Mouse (Mus musculus) intestine, embryonic 15.5 days (tissue): ENCODE results near the gene Grid2. TPM values are rescaled to one million over a fixed set of nuclear protein-coding genes. Genes with fewer than 3 reads are reported as not detected.

ENCODE experiments used
- ATAC-seq: fragments of 200-750 bp; cut with Nextera tagmentation; 2 replicates; pipeline ENCODE4 v1.8.0; 2017; ENCODE audit warnings: moderate TSS enrichment, moderate library complexity
- H3K27ac ChIP-seq: fragments of 300-500 bp; sonication (generic); 2 replicates; pipeline ENCODE4 v1.5.1; 2015; ENCODE audit warnings: mild to moderate bottlenecking, inconsistent platforms
- H3K27me3 ChIP-seq: fragments of 300-500 bp; sonication (generic); replicated peaks from 2 replicates; pipeline ENCODE4 v1.6.1; 2015; ENCODE audit warnings: inconsistent platforms
- H3K36me3 ChIP-seq: fragments of 300-500 bp; sonication (generic); 2 replicates; pipeline ENCODE4 v1.6.1; 2015; ENCODE audit warnings: inconsistent platforms
- H3K4me1 ChIP-seq: fragments of 300-500 bp; sonication (generic); replicated peaks from 2 replicates; pipeline ENCODE4 v1.6.1; 2015; ENCODE audit warnings: inconsistent platforms
- H3K4me2 ChIP-seq: fragments of 300-500 bp; sonication (generic); replicated peaks from 2 replicates; pipeline ENCODE4 v1.6.1; 2015; ENCODE audit warnings: mild to moderate bottlenecking, inconsistent platforms
- H3K4me3 ChIP-seq: fragments of 300-500 bp; sonication (generic); replicated peaks from 2 replicates; pipeline ENCODE4 v1.5.1; 2015; ENCODE audit warnings: inconsistent platforms
- H3K9ac ChIP-seq: fragments of 300-500 bp; sonication (generic); 2 replicates; pipeline ENCODE4 v1.6.1; 2015; ENCODE audit warnings: inconsistent platforms
- H3K9me3 ChIP-seq: fragments of 300-500 bp; sonication (generic); 2 replicates; pipeline ENCODE4 v1.6.1; 2016; ENCODE audit warnings: inconsistent platforms
- WGBS: fragments of 180-500 bp; shearing (Covaris S2); methylation state at CpG from one replicate; pipeline ENCODE4 v1.1.7; 2015; 5-methylcytosine and 5-hydroxymethylcytosine counted together
- polyA plus RNA-seq: library from polyadenylated mRNA; unstranded; fragments of >200 nt; fragmentation: Nextera tagmentation; extraction: Ambion mirVana; gene quantifications from 2 replicates; pipeline ENCODE4 v1.2.1, GENCODE M21; 2015

Grid2 gene
- 0.66 and 0.72 TPM in 2 replicates for polyA plus RNA-seq

DNA sequence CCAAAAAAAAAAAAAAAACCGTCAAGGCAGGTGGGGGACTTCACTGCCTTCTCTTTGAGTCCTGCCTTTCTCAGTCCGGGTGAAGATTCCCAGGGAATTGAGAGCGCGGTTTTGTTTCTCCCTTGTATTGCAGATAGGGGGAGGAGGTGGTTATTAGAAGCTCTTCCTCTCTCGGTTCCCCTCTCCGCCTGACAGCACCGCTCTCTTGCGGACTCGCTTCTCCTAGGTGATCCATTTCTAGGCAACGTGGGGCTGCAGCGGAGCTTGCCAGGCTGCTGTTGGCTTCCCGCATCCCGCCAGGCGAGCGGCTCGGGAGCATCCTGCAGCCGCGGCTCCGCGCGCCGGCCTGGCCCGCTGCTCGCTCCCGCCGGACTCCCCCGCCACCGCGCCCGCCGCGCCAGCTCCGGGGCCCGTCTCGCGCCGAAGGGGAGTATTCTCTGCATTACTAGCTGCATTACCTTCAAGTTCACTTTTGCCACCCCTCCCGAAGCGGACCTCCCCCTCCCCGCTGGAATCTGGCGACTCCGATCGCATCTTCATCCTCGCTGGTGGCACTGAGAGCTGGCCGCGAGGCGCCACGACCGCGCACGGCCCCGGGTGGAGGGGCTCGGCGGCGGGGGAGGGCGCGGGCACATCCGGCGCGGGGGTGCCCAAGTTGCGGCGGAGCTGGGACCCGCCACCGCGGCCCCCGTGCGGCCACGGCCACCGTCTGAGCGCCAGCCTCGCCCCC is at the start of gene Grid2:
TSS of gene Grid2 (plus strand) at position 51 of the 730 bp plus-strand sequence.
- ATAC-seq, result peak; percentile 67
- H3K27ac ChIP-seq, result no peak within 1 kb of the TSS
- peak within 1 kb of the TSS; percentile 60 for H3K4me3 ChIP-seq
- H3K9me3 ChIP-seq, result no peaks in the 10 kb centered on the region
- no peaks in the 10 kb centered on the region for H3K36me3 ChIP-seq
- H3K4me1 ChIP-seq, result no peaks in the 10 kb centered on the region; the same call in 1 of the 2 replicates
- under 1% methylated on average over 71 of the region's 71 CpGs for WGBS
- peak within 1 kb of the TSS; percentile 39 for H3K9ac ChIP-seq
- H3K4me2 ChIP-seq, result peak within 1 kb of the TSS; percentile 98
- peaks cover 14% of the 10 kb centered on the region for H3K27me3 ChIP-seq

DNA sequence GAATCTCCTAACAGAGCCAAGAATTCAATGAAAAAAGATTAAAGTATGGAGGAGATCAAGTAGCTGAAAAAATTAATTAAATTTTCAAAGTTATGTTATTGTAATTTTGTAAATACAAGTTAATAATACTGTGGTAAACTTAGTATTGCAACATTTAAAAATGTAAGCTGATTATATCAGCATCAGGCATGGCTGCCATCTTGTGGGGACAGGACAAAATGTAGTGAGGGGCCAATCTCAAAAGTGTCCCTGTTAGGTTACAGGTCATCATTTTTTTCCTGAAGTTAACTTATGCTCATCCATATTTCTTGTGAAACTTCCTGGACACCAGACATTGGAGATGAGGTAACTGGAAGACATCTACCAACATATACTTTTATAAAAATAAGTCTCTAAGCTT is 4.9 kb upstream of the Grid2 start:
- H3K36me3 ChIP-seq, result no peaks in the 10 kb centered on the region
- no peaks in the 10 kb centered on the region for H3K27me3 ChIP-seq
- ATAC-seq, result no peak
- H3K9me3 ChIP-seq, result no peaks in the 10 kb centered on the region
- no peak overlapping the region for H3K9ac ChIP-seq
- H3K4me1 ChIP-seq, result no peaks in the 10 kb centered on the region
- H3K27ac ChIP-seq, result no peak overlapping the region
- no peak overlapping the region for H3K4me3 ChIP-seq
- H3K4me2 ChIP-seq, result no peak overlapping the region

DNA sequence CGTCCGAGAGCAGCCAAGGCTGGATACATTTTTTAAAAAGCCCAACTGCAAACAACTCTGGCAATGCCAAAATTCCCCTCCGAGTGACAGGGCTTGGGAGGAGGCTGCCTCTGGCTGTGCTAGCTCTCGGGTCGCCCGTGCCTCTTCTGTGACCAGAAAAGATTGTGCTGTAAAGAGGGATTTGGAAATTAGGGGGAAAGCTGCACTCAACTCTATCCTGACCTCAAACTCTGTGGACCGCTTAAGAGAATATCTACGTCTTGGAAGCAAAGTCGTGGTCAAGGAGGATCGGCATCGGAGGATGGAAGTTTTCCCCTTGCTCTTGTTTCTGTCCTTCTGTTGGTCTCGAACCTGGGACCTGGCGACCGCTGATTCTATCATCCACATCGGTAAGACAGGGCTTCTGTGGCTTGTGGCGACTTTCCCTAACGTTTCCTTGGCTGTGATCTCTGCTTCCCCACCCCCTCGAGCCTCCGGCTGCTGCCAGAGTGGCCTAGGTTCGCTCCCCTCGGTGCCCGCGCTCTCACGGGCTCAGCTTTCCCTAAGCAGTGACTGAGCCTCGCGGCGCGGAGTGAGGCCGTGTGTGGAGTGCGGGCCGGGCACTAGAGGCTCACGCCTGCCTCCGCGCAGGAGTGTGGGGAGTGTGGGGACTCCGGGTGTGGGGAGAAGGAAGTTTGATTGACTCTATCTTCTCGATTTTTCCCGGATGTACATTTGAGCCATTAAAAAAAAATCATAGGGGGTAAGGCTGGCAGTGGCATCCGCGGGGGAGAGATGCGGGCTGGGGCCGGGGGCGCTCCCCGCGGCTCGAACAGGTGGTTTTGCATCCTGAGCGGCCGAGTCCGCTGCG is 1.1 kb downstream of the Grid2 start:
- Histone ChIP-seq H3K9me3 (no peaks in the 10 kb centered on the region), H3K9ac (peak overlapping the region; percentile 39), H3K27me3 (peaks cover 14% of the 10 kb centered on the region), H3K36me3 (no peaks in the 10 kb centered on the region), H3K27ac (no peak overlapping the region), H3K4me3 (peak overlapping the region; percentile 60), H3K4me1 (no peaks in the 10 kb centered on the region; the same call in 1 of the 2 replicates), H3K4me2 (peak overlapping the region; percentile 98)
- ATAC-seq, result peak; percentile 80
- WGBS, result 1% methylated on average over 49 of the region's 49 CpGs

DNA sequence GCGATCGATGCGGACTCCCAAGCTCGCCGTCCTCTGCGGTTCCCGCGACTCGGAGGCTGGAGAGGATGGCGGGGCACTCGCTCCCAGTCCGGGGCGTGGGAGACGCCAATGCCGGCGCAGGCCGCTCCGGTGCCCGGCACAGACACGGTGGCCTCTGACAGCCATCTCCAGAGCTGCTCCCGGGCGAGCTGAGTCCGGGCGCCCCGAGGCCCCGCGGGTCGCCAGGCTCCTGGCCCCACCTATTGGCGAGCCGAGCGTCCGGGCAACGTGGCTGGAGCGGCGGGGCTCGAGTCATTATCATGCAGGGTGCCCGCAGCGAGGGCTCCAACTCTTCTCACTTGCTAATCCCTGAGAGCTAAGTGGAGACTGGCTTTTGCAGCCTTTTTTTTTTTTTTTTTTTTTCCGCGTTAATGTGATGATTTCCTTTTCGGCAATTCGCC is 1.8 kb downstream of the Grid2 start:
- Histone ChIP-seq H3K27me3 (peaks cover 14% of the 10 kb centered on the region), H3K4me3 (peak overlapping the region; percentile 60), H3K4me1 (no peaks in the 10 kb centered on the region; the same call in 1 of the 2 replicates), H3K27ac (no peak overlapping the region), H3K9me3 (no peaks in the 10 kb centered on the region), H3K9ac (peak overlapping the region; percentile 31; the same call in 1 of the 2 replicates), H3K36me3 (no peaks in the 10 kb centered on the region), H3K4me2 (peak overlapping the region; percentile 98)
- ATAC-seq, result peak; percentile 85
- under 1% methylated on average over 42 of the region's 42 CpGs for WGBS

GRCm38 (mm10) chr6:63257876-63258275 is 2.2 kb downstream of the Grid2 start:
- H3K9ac ChIP-seq, result no peak overlapping the region
- peaks cover 14% of the 10 kb centered on the region for H3K27me3 ChIP-seq
- 0% methylated on average over 11 of the region's 11 CpGs for WGBS

DNA sequence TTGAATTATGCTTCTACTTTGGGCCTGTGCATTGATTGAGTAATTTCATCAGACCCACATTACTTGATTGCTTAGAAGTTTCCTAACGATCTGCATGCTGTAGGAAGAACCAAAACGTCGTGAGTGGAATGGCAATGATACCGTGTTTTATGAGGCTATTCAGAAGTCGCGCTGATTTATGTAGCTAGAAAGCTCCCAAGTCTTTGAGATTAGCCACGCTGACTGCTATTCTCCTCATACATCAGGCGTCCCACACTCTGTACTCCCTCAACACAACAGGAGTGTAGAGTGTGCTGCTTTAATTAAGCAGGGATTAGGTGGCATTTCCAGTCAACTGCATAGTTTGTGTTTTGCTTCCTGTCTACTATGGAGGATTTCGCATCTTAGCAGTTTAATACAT is 4.1 kb downstream of the Grid2 start:
- no peak overlapping the region for H3K9ac ChIP-seq
- H3K27ac ChIP-seq, result no peak overlapping the region
- H3K4me3 ChIP-seq, result no peak overlapping the region
- ATAC-seq, result no peak
- no peaks in the 10 kb centered on the region for H3K9me3 ChIP-seq
- H3K4me1 ChIP-seq, result no peaks in the 10 kb centered on the region; the same call in 1 of the 2 replicates
- peaks cover 14% of the 10 kb centered on the region for H3K27me3 ChIP-seq
- H3K36me3 ChIP-seq, result no peaks in the 10 kb centered on the region
- H3K4me2 ChIP-seq, result no peak overlapping the region
- WGBS, result 56% methylated on average over 9 of the region's 9 CpGs

More at GRCm38 (mm10) chr6:63257876-63258275, 2.2 kb downstream of the Grid2 start:
- peak overlapping the region; percentile 98 for H3K4me2 ChIP-seq
- no peaks in the 10 kb centered on the region for H3K9me3 ChIP-seq
- no peaks in the 10 kb centered on the region; the same call in 1 of the 2 replicates for H3K4me1 ChIP-seq
- peak overlapping the region; percentile 60 for H3K4me3 ChIP-seq
- no peak for ATAC-seq
- no peaks in the 10 kb centered on the region for H3K36me3 ChIP-seq
- no peak overlapping the region for H3K27ac ChIP-seq

DNA sequence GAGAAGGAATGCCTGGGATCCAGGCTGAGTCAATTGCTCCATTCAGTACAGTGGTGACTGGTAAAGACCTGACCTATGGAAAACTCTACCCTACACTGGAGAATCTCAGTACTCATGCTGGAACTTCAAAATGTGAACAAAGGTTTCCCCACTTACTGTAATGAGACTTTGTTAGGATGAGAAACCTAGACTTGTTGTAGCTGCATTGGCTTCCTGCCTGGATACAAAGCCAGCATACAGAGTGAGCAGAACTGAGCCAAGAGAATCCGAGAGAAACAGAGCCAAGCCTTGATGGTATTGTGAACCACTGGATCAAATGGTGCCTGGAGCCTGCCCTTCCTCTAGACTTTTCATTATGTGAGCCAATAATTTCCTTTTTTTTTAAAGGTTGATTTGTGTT is 28.7 kb downstream of the Grid2 start:
- H3K36me3 ChIP-seq, result no peaks in the 10 kb centered on the region
- ATAC-seq, result no peak
- WGBS, result 88% methylated on average over 1 of the region's 1 CpGs
- H3K4me2 ChIP-seq, result no peak overlapping the region
- no peak overlapping the region for H3K27ac ChIP-seq
- H3K4me3 ChIP-seq, result no peak overlapping the region
- H3K4me1 ChIP-seq, result no peaks in the 10 kb centered on the region
- no peaks in the 10 kb centered on the region for H3K9me3 ChIP-seq
- H3K27me3 ChIP-seq, result no peaks in the 10 kb centered on the region
- no peak overlapping the region for H3K9ac ChIP-seq

- Histone ChIP-seq H3K4me2 (no peak overlapping the region), H3K27me3 (no peaks in the 10 kb centered on the region), H3K9me3 (no peaks in the 10 kb centered on the region), H3K27ac (no peak overlapping the region), H3K36me3 (no peaks in the 10 kb centered on the region), H3K4me1 (no peaks in the 10 kb centered on the region), H3K9ac (no peak overlapping the region), H3K4me3 (no peak overlapping the region)
- no peak for ATAC-seq
- WGBS, result 83% methylated on average over 3 of the region's 3 CpGs
Measured at GRCm38 (mm10) chr6:63342438-63343004, 86.8 kb downstream of the Grid2 start.

- H3K4me2 ChIP-seq, result no peak overlapping the region
- no peaks in the 10 kb centered on the region for H3K27me3 ChIP-seq
- no peaks in the 10 kb centered on the region for H3K4me1 ChIP-seq
- no peaks in the 10 kb centered on the region for H3K9me3 ChIP-seq
- H3K4me3 ChIP-seq, result no peak overlapping the region
- WGBS, result 88% methylated on average over 1 of the region's 1 CpGs
- no peak overlapping the region for H3K27ac ChIP-seq
- no peak overlapping the region for H3K9ac ChIP-seq
- ATAC-seq, result no peak
- H3K36me3 ChIP-seq, result no peaks in the 10 kb centered on the region
Measured at GRCm38 (mm10) chr6:63347015-63347414, 91.3 kb downstream of the Grid2 start.

GRCm38 (mm10) chr6:63381061-63381611 is 125.5 kb downstream of the Grid2 start:
- no peaks in the 10 kb centered on the region for H3K27me3 ChIP-seq
- WGBS, result 79% methylated on average over 1 of the region's 1 CpGs
- H3K4me3 ChIP-seq, result no peak overlapping the region
- H3K9ac ChIP-seq, result no peak overlapping the region
- no peak overlapping the region for H3K4me2 ChIP-seq
- H3K27ac ChIP-seq, result no peak overlapping the region
- ATAC-seq, result no peak
- H3K4me1 ChIP-seq, result no peaks in the 10 kb centered on the region
- H3K36me3 ChIP-seq, result no peaks in the 10 kb centered on the region
- H3K9me3 ChIP-seq, result no peaks in the 10 kb centered on the region

DNA sequence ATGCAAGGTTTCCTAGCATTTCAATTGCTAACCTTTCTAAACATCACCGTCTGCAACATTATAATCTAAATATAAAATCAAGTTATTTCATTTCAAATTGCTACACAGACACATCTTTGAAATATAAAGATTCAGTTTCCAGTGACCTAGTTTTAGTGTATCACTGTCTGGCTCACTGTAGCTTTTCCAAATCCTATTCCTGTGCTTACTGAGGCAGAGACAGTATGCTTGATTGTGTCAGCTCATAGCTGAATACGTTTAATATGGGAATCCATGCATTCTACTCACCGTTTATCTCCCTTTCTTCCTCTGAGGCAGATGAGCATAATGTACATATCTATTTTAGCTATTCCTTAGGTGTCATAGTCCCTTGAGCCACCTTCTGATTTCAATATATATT is 146.0 kb downstream of the Grid2 start:
- WGBS, result 79% methylated on average over 3 of the region's 3 CpGs
- ATAC-seq, result no peak
- Histone ChIP-seq H3K27me3 (no peaks in the 10 kb centered on the region), H3K9ac (no peak overlapping the region), H3K27ac (no peak overlapping the region), H3K4me1 (no peaks in the 10 kb centered on the region), H3K4me2 (no peak overlapping the region), H3K4me3 (no peak overlapping the region), H3K36me3 (no peaks in the 10 kb centered on the region), H3K9me3 (no peaks in the 10 kb centered on the region)

- H3K27ac ChIP-seq, result no peak overlapping the region
- H3K4me1 ChIP-seq, result no peaks in the 10 kb centered on the region
- WGBS, result 76% methylated on average over 1 of the region's 1 CpGs
- no peaks in the 10 kb centered on the region for H3K9me3 ChIP-seq
- no peak overlapping the region for H3K9ac ChIP-seq
- H3K27me3 ChIP-seq, result no peaks in the 10 kb centered on the region
- H3K4me2 ChIP-seq, result no peak overlapping the region
- no peaks in the 10 kb centered on the region for H3K36me3 ChIP-seq
- H3K4me3 ChIP-seq, result no peak overlapping the region
- ATAC-seq, result no peak
Measured at GRCm38 (mm10) chr6:63417534-63417933, 161.9 kb downstream of the Grid2 start.
